Comparison of ENCODE assay signal across 8 mouse cellular contexts in the genomic region with DNA sequence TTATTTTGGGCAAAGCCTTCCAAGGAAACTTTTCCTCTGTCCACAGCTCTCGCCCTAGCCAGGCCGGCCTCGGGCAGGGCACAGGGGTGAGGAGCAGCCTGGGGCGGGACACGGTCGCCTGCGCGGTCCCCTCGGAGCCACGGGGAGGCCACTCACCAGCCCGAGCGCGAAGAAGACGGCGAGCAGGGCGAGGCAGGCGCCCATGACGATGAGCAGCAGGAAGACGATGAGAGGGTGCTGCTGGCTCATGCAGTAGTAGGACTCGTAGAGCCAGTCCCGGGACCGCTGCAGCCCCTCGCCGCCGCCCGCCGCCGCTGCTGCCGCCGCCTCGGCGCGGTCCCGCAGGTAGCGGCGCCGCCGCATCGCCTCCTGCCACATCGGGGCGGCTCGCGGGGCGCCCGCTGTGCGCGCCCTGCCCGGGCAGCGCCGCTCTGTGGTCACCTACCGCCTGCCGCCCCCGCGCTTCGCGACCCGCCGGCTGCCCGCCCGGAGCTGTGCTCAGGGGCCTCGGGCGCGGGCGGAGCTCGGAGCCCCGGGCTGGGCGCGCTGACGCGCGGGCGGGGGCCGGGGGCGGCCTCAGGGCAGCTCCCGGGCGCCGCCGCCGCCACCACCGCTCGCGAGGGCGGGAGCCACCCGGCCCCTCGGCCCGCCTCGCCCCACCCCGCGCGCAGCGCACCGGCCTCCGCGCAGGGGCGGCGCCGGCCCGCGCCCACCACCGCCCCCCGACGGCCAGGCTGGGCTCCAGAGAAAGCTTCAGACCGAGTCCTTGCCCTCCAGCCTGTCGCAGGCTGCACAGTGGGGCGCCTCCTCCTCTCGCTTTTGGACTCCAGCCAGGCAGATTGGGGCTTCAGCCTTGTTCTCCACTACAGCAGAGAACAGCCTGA. TPM values are rescaled to one million over a fixed set of nuclear protein-coding genes. Genes with fewer than 3 reads are reported as not detected.
DNase-seq lines count a peak whose midpoint lies in the region; ATAC-seq and TF ChIP-seq lines count a peak whose summit lies in the region.

A gene (minus strand): TSS at position 624 of the 884 bp plus-strand sequence.

- DNase-seq in spleen, adult 2 months (ENCODE audit: low read depth in 1 of 2, low spot score in 2 of 2), result no peak
- DNase-seq in spleen, postnatal 10 days (ENCODE audit: low spot score in 2 of 2), result no peak
- DNase-seq in forebrain, embryonic 10.5 days (ENCODE audit: extremely low spot score, low spot score), result peak; percentile 57
- peak; percentile 21 for DNase-seq in heart, postnatal 0 days (ENCODE audit: low spot score)
- DNase-seq in layer of hippocampus, postnatal 25 days (ENCODE audit: extremely low spot score in 1 of 2, low spot score in 1 of 2), result peak; percentile 54 to 61
- DNase-seq in lung, postnatal 14 days, result peak; percentile 66
- DNase-seq in right cerebral cortex, postnatal 25 days, result peak; percentile 70
- no peak for DNase-seq in thymus, postnatal 25 days

- peak within 1 kb of the TSS; percentile 47 for H3K9ac ChIP-seq in heart, postnatal 0 days (replicated peaks; ENCODE audit: low read depth, low read length)

- H3K4me3 ChIP-seq in spleen, adult 2 months (ENCODE audit: extremely low read depth, insufficient read depth, insufficient read length), result peak within 1 kb of the TSS; percentile 7; the same call in 1 of the 2 replicates
- peak within 1 kb of the TSS; percentile 66 for H3K4me3 ChIP-seq in forebrain, embryonic 10.5 days
- H3K4me3 ChIP-seq in heart, postnatal 0 days (ENCODE audit: low read depth, low read length), result peak within 1 kb of the TSS; percentile 54

- H3K36me3 ChIP-seq in spleen, adult 2 months (ENCODE audit: control insufficient read depth, insufficient read depth, low read length), result no peaks in the 10 kb centered on the region
- no peaks in the 10 kb centered on the region for H3K36me3 ChIP-seq in forebrain, embryonic 10.5 days (replicated peaks)
- H3K36me3 ChIP-seq in heart, postnatal 0 days (replicated peaks; ENCODE audit: control insufficient read depth, insufficient read depth, low read length), result no peaks in the 10 kb centered on the region

- WGBS in spleen, adult 2 months, result 3% methylated on average over 104 of the region's 106 CpGs
- 1% methylated on average over 98 of the region's 106 CpGs for WGBS in forebrain, embryonic 10.5 days
- WGBS in heart, postnatal 0 days, result under 1% methylated on average over 61 of the region's 106 CpGs

- TF ChIP-seq EP300 in heart, postnatal 0 days (IDR thresholded peaks at IDR 0.05; ENCODE audit: low read depth), result no peak

- TF ChIP-seq CTCF in spleen, adult 2 months (IDR thresholded peaks at IDR 0.05; ENCODE audit: extremely low read depth, insufficient read depth, insufficient read length, insufficient replicate concordance), result no peak
- no peak for TF ChIP-seq CTCF in heart, postnatal 0 days (IDR thresholded peaks at IDR 0.05; ENCODE audit: low read depth)

- no peaks in the 10 kb centered on the region for H3K9me3 ChIP-seq in forebrain, embryonic 10.5 days
- no peaks in the 10 kb centered on the region for H3K9me3 ChIP-seq in heart, postnatal 0 days (replicated peaks; ENCODE audit: control insufficient read depth, low read length)

- peak within 1 kb of the TSS; percentile 92 for H3K4me2 ChIP-seq in heart, postnatal 0 days (ENCODE audit: low read depth, low read length)

- no peak within 1 kb of the TSS for H3K27ac ChIP-seq in spleen, adult 2 months (ENCODE audit: insufficient read depth, low read length)
- peak within 1 kb of the TSS; percentile 76 for H3K27ac ChIP-seq in forebrain, embryonic 10.5 days
- H3K27ac ChIP-seq in heart, postnatal 0 days (ENCODE audit: low read depth), result no peak within 1 kb of the TSS

- H3K4me1 ChIP-seq in spleen, adult 2 months (ENCODE audit: control insufficient read depth, insufficient read depth, insufficient read length), result no peaks in the 10 kb centered on the region
- peaks cover 23% of the 10 kb centered on the region for H3K4me1 ChIP-seq in forebrain, embryonic 10.5 days
- peaks cover 8% of the 10 kb centered on the region; the same call in 1 of the 2 replicates for H3K4me1 ChIP-seq in heart, postnatal 0 days (ENCODE audit: control insufficient read depth, insufficient read depth)

- TF ChIP-seq POLR2A in spleen, adult 2 months (IDR thresholded peaks at IDR 0.05; ENCODE audit: low read depth, low read length), result no peak

- peak; percentile 78 for ATAC-seq in heart, postnatal 0 days (ENCODE audit: insufficient read depth, low read depth)

- H3K27me3 ChIP-seq in spleen, adult 2 months (ENCODE audit: control insufficient read depth, insufficient read depth, low read length), result no peaks in the 10 kb centered on the region
- peaks cover 55% of the 10 kb centered on the region for H3K27me3 ChIP-seq in forebrain, embryonic 10.5 days (ENCODE audit: poor library complexity, severe bottlenecking)
- peaks cover 43% of the 10 kb centered on the region for H3K27me3 ChIP-seq in heart, postnatal 0 days (ENCODE audit: control insufficient read depth, insufficient read depth, low read length)

RNA-seq across cellular contexts. Expression of the gene that starts here (rescaled TPM):
- 0.25 and 0.29 TPM in 2 replicates for polyA plus RNA-seq in spleen, adult 2 months (2012; rRNA removed)
- polyA plus RNA-seq in forebrain, embryonic 10.5 days (2016; fragmentation: Nextera tagmentation; extraction: Ambion mirVana), result 0.14 and 0.16 TPM in 2 replicates
- total RNA-seq in heart, postnatal 0 days (2014; rRNA removed; ENCODE audit: low replicate concordance), result 0.34 and 0.77 TPM in 2 replicates
- polyA plus RNA-seq in heart, postnatal 0 days (2015; fragmentation: Nextera tagmentation; extraction: Ambion mirVana), result 0.19 and 0.30 TPM in 2 replicates
- 100 to 1,000 TPM in 1 of 2 experiments, 10 to 100 TPM in 1; 62.7 to 109 TPM for total RNA-seq in layer of hippocampus, postnatal 25 days (2021)

Comparison
In these comparisons a context has a peak if more than half of its experiments do, and no peak if none do; other contexts are left out.
1. RNA of the gene that starts here (total RNA-seq): 62.7 to 109 TPM in layer of hippocampus, postnatal 25 days; 0.34 to 0.77 TPM in heart, postnatal 0 days; every median in the first group is over 10 times any median in the second.
2. Peak in DNase-seq, H3K4me3 ChIP-seq and H3K27ac ChIP-seq in forebrain, embryonic 10.5 days; RNA of the gene not detected or under 1 TPM.
3. Peak in DNase-seq, ATAC-seq, H3K4me3 ChIP-seq, H3K9ac ChIP-seq and H3K4me2 ChIP-seq in heart, postnatal 0 days; RNA of the gene not detected or under 1 TPM.
4. DNase-seq: peak in layer of hippocampus, postnatal 25 days (2 of 2), lung, postnatal 14 days (single experiment) and right cerebral cortex, postnatal 25 days (single experiment); none in spleen, adult 2 months (0 of 2), spleen, postnatal 10 days (0 of 2) and thymus, postnatal 25 days (single experiment).
5. H3K4me3 ChIP-seq: peak in every context shown above with its lines; median percentile 66 in forebrain, embryonic 10.5 days; 54 in heart, postnatal 0 days; 7 in spleen, adult 2 months.